13 mouse cellular contexts compared by ENCODE assay signal in the genomic region with DNA sequence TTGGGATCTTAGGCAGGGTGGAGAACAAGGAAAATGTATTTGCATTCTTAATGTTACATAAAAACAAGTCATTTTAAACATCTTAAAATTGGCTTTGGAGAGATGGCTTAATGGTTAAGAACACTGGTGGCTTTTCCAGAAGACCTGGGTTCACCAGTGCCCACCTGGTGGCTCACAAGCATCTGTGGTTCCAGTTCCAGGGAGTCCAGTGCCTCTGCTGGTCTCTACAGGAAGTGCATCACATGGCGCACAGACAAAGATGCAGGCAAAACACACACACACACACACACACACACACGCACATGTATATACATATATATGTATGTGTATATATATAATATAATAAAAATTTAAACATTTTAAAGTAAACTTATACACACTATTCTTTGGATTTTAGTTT. TPM values are rescaled to one million over a fixed set of nuclear protein-coding genes. Genes with fewer than 3 reads are reported as not detected.
DNase-seq lines count a peak whose midpoint lies in the region; ATAC-seq and TF ChIP-seq lines count a peak whose summit lies in the region.
"Had no signal": no experiment of that assay in that cellular context is flagged by ENCODE, and none has a peak within 500 bp of the region (broad histone marks: within the 10 kb centered on the region; RNA-seq: fewer than 3 reads in every experiment).

No protein-coding gene starts in this region.

- H3K36me3 ChIP-seq in forebrain, postnatal 0 days (ENCODE audit: insufficient read depth): peaks cover 20% of the 10 kb centered on the region
- peaks cover 30% of the 10 kb centered on the region for H3K36me3 ChIP-seq in forebrain, embryonic 15.5 days
- peaks cover 17% of the 10 kb centered on the region for H3K36me3 ChIP-seq in spleen, adult 2 months (ENCODE audit: control insufficient read depth, insufficient read depth, low read length)

- no peak for DNase-seq in forebrain, postnatal 0 days
- no peak for DNase-seq in spleen, adult 2 months (ENCODE audit: low read depth in 1 of 2, low spot score in 2 of 2)
- no peak for DNase-seq in spleen, adult 18-20 months
- DNase-seq in induced T-regulatory cell, adult 2 months (ENCODE audit: low read depth): peak; percentile 59
- DNase-seq in thymus, postnatal 36 days: peak; percentile 36 to 42
- DNase-seq in right cerebral cortex, adult 18-20 months: no peak
- no peak for DNase-seq in c-Kit-positive CD71-positive TER-119-positive erythroid progenitor cells, embryonic 14.5 days (ENCODE audit: low spot score)

- no peaks in the 10 kb centered on the region for H3K9me3 ChIP-seq in forebrain, postnatal 0 days (ENCODE audit: low read length)
- H3K9me3 ChIP-seq in forebrain, embryonic 15.5 days: no peaks in the 10 kb centered on the region
- H3K9me3 ChIP-seq: heart, embryonic 13.5 days; limb, embryonic 13.5 days had no signal

- WGBS in forebrain, postnatal 0 days: 89% methylated on average over 2 of the region's 2 CpGs
- 96% methylated on average over 2 of the region's 2 CpGs for WGBS in forebrain, embryonic 15.5 days
- 94% methylated on average over 2 of the region's 2 CpGs for WGBS in spleen, adult 2 months

- H3K4me3 ChIP-seq in forebrain, postnatal 0 days (ENCODE audit: low read depth, low read length): no peak overlapping the region
- H3K4me3 ChIP-seq in forebrain, embryonic 15.5 days: no peak overlapping the region
- H3K4me3 ChIP-seq in spleen, adult 2 months (ENCODE audit: extremely low read depth, insufficient read depth, insufficient read length): no peak overlapping the region
- H3K4me3 ChIP-seq: erythroblast, embryonic 14.5 days; heart, embryonic 13.5 days; limb, embryonic 13.5 days; myocyte had no signal

- ATAC-seq in forebrain, postnatal 0 days: no peak
- ATAC-seq in forebrain, embryonic 15.5 days (replicated peaks): no peak

- no peak for TF ChIP-seq POLR2A in spleen, adult 2 months (IDR thresholded peaks at IDR 0.05; ENCODE audit: low read depth, low read length)

- H3K27me3 ChIP-seq in forebrain, postnatal 0 days (ENCODE audit: insufficient read depth, low read length): no peaks in the 10 kb centered on the region
- no peaks in the 10 kb centered on the region for H3K27me3 ChIP-seq in forebrain, embryonic 15.5 days
- no peaks in the 10 kb centered on the region for H3K27me3 ChIP-seq in spleen, adult 2 months (ENCODE audit: control insufficient read depth, insufficient read depth, low read length)
- H3K27me3 ChIP-seq: heart, embryonic 13.5 days; limb, embryonic 13.5 days had no signal

- peak; percentile 32 for TF ChIP-seq CTCF in forebrain, postnatal 0 days (IDR thresholded peaks at IDR 0.05; ENCODE audit: low read depth)
- 0 out of 2 replicates have a peak, but pooled peaks have one; percentile 2 for TF ChIP-seq CTCF in spleen, adult 2 months (IDR thresholded peaks at IDR 0.05; ENCODE audit: extremely low read depth, insufficient read depth, insufficient read length, insufficient replicate concordance)

- H3K27ac ChIP-seq in forebrain, postnatal 0 days (ENCODE audit: low read depth, low read length): no peak overlapping the region
- no peak overlapping the region for H3K27ac ChIP-seq in forebrain, embryonic 15.5 days (replicated peaks)
- H3K27ac ChIP-seq in spleen, adult 2 months (ENCODE audit: insufficient read depth, low read length): no peak overlapping the region
- H3K27ac ChIP-seq: heart, embryonic 13.5 days; limb, embryonic 13.5 days had no signal

- no peak overlapping the region for H3K9ac ChIP-seq in forebrain, postnatal 0 days
- H3K9ac ChIP-seq in forebrain, embryonic 15.5 days (replicated peaks): no peak overlapping the region
- H3K9ac ChIP-seq: heart, embryonic 13.5 days; limb, embryonic 13.5 days had no signal

- no peak overlapping the region for H3K4me2 ChIP-seq in forebrain, postnatal 0 days (ENCODE audit: low read depth)
- H3K4me2 ChIP-seq in forebrain, embryonic 15.5 days (replicated peaks): no peak overlapping the region
- H3K4me2 ChIP-seq: heart, embryonic 13.5 days; limb, embryonic 13.5 days had no signal

- H3K4me1 ChIP-seq in forebrain, postnatal 0 days (ENCODE audit: insufficient read depth): no peaks in the 10 kb centered on the region
- H3K4me1 ChIP-seq in forebrain, embryonic 15.5 days: peaks cover 2% of the 10 kb centered on the region
- H3K4me1 ChIP-seq in spleen, adult 2 months (ENCODE audit: control insufficient read depth, insufficient read depth, insufficient read length): peaks cover 4% of the 10 kb centered on the region; the same call in 1 of the 2 replicates

RNA-seq across cellular contexts. Expression of a gene that starts 5.0 kb away (rescaled TPM):
- 0.29 and 0.31 TPM in 2 replicates for total RNA-seq in forebrain, postnatal 0 days (2014; rRNA removed)
- polyA plus RNA-seq in forebrain, postnatal 0 days (2015; fragmentation: Nextera tagmentation; extraction: Ambion mirVana): 0.22 and 0.25 TPM in 2 replicates
- polyA plus RNA-seq in forebrain, embryonic 15.5 days (2015; fragmentation: Nextera tagmentation; extraction: Ambion mirVana): 0.42 and 0.45 TPM in 2 replicates
- polyA plus RNA-seq in spleen, adult 2 months (2012; rRNA removed): 0.05 TPM in 1 of 2 replicates, not detected in the other
- polyA plus RNA-seq: erythroblast, embryonic 14.5 days had no signal

RNA-seq across cellular contexts. Expression of a gene that starts 11.4 kb away (rescaled TPM):
- total RNA-seq in forebrain, postnatal 0 days (2014; rRNA removed): 8.3 and 10.5 TPM in 2 replicates
- polyA plus RNA-seq in forebrain, postnatal 0 days (2015; fragmentation: Nextera tagmentation; extraction: Ambion mirVana): 12.9 and 14.5 TPM in 2 replicates
- 24.7 and 29.6 TPM in 2 replicates for polyA plus RNA-seq in forebrain, embryonic 15.5 days (2015; fragmentation: Nextera tagmentation; extraction: Ambion mirVana)
- 3.4 and 3.8 TPM in 2 replicates for polyA plus RNA-seq in spleen, adult 2 months (2012; rRNA removed)

RNA-seq across cellular contexts. Expression of a gene that starts 18.8 kb away (rescaled TPM):
- total RNA-seq in forebrain, postnatal 0 days (2014; rRNA removed): 30.0 and 39.5 TPM in 2 replicates
- 47.2 and 48.5 TPM in 2 replicates for polyA plus RNA-seq in forebrain, postnatal 0 days (2015; fragmentation: Nextera tagmentation; extraction: Ambion mirVana)
- 60.3 and 60.9 TPM in 2 replicates for polyA plus RNA-seq in forebrain, embryonic 15.5 days (2015; fragmentation: Nextera tagmentation; extraction: Ambion mirVana)
- polyA plus RNA-seq in spleen, adult 2 months (2012; rRNA removed): 5.2 and 5.4 TPM in 2 replicates

RNA-seq across cellular contexts. Expression of a gene that starts 19.1 kb away (rescaled TPM):
- total RNA-seq in forebrain, postnatal 0 days (2014; rRNA removed): 2.8 and 3.2 TPM in 2 replicates
- 3.0 and 4.2 TPM in 2 replicates for polyA plus RNA-seq in forebrain, postnatal 0 days (2015; fragmentation: Nextera tagmentation; extraction: Ambion mirVana)
- polyA plus RNA-seq in forebrain, embryonic 15.5 days (2015; fragmentation: Nextera tagmentation; extraction: Ambion mirVana): 3.8 and 4.4 TPM in 2 replicates
- 0.20 and 0.29 TPM in 2 replicates for polyA plus RNA-seq in spleen, adult 2 months (2012; rRNA removed)
- polyA plus RNA-seq: erythroblast, embryonic 14.5 days had no signal

RNA-seq across cellular contexts. Expression of a gene that starts 59.7 kb away (rescaled TPM):
- 0.38 and 0.46 TPM in 2 replicates for total RNA-seq in forebrain, postnatal 0 days (2014; rRNA removed)
- polyA plus RNA-seq in forebrain, postnatal 0 days (2015; fragmentation: Nextera tagmentation; extraction: Ambion mirVana): 0.46 and 0.47 TPM in 2 replicates
- 0.38 TPM in 1 of 2 replicates, not detected in the other for polyA plus RNA-seq in forebrain, embryonic 15.5 days (2015; fragmentation: Nextera tagmentation; extraction: Ambion mirVana)
- not detected in 2 replicates for polyA plus RNA-seq in spleen, adult 2 months (2012; rRNA removed)
- polyA plus RNA-seq: erythroblast, embryonic 14.5 days; heart, embryonic 13.5 days; kidney, embryonic 16.5 days; myocyte had no signal

Comparison
In these comparisons a context has a peak if more than half of its experiments do, and no peak if none do; other contexts are left out.
1. DNase-seq: peak in induced T-regulatory cell, adult 2 months (single experiment) and thymus, postnatal 36 days (2 of 2); none in forebrain, postnatal 0 days (single experiment), spleen, adult 2 months (0 of 2), spleen, adult 18-20 months (0 of 2), right cerebral cortex, adult 18-20 months (single experiment) and c-Kit-positive CD71-positive TER-119-positive erythroid progenitor cells, embryonic 14.5 days (single experiment).